Mouse (Mus musculus): ENCODE data around the gene Itga9.

The Itga9 gene

DNA sequence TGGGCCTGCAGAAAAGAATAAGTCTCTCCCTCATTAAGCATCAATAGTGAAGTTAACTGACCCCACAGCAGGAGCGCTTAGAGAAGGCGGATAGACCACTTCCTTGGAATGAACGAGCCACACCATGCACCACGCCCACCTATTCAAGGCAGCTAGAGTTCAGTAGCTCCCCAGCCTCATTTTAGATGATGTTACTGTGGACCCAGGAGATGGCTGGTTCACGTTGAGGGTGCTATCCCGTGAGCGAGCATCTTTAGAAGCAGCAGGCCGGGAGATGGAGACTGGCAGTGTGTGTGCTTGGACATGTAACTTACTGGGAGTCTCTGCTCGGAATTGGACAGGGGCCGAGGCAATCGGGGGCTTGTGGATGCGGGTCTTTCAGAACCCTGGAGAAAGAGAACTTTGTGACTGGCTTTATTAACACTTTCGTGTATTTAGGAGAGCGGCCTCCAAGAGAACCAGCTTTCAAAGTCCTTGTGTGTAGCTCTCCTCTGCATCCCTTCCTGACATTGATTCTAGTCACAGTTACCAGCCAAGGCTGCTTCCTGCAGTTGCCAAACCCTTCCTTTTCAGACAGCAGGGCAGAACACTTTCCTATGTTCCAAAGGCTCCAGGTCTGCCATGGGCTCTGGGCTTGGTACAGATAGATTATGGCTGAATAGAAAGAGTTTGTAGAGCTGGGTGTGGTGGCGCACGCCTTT, 1.4 kb downstream of the Itga9 start:
- no peak for DNase-seq (ENCODE audit: low spot score)

DNA sequence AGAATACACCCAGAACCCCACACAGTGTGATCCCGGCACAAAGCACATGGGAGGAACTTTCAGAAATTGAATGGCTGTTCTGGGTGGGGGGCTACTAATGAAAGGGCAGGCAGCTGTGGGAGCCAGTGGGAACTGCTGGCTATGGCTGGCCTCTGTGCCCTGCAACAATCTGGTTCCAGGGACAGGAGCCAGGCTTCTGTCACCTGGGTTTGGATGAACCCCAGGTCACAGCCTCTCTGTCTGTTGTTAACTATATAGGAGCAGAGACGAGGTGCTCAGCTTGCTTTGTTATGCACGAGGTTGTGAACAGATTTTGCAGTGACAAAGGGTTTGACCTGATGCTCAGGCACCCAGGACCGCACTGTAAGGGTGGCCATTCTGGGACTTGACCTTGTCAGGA, 2.1 kb downstream of the Itga9 start:
- DNase-seq (ENCODE audit: low spot score): no peak

DNA sequence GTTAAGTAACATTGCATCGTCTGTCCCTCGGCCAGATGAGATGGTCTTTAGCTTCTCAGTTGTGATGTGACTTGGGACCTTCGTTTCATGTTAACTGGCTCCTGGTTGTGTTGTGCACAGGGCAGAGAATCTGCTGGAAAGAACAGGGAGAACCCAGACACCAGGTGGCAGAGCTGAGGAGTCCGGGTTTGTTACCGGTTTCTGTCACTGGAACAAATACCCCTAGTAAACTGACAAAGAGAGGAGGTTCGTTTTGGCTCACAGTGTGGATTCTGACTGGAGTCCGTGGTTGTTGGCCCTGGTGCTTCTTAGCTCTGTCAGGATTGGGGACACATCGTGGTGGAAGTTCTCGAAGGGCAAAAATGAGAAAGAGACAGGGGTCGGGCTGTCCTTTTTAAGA, 3.6 kb downstream of the Itga9 start:
- DNase-seq (ENCODE audit: low spot score): peak; percentile 16

DNA sequence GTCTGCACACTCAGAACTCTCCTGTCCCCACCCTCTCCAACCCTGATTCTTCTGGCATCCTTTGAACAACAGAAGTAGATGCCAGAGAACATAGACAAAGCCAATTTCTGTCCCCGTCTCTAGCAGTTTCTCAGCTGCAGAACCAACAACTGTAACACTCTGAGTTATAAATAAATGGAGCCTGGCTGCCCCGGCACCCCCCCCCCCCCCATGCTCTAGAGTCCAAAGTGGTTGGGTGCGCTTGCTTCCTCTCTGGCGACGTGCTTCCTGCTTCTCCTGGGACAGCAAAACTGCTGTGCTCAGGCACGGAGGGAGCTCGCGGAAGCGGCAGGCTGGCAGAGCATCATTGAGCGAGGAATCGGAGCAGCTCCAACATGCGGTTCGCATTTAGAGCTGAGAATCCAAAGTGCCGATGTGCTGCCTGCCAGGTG, 4.6 kb downstream of the Itga9 start:
- DNase-seq (ENCODE audit: low spot score): no peak

DNA sequence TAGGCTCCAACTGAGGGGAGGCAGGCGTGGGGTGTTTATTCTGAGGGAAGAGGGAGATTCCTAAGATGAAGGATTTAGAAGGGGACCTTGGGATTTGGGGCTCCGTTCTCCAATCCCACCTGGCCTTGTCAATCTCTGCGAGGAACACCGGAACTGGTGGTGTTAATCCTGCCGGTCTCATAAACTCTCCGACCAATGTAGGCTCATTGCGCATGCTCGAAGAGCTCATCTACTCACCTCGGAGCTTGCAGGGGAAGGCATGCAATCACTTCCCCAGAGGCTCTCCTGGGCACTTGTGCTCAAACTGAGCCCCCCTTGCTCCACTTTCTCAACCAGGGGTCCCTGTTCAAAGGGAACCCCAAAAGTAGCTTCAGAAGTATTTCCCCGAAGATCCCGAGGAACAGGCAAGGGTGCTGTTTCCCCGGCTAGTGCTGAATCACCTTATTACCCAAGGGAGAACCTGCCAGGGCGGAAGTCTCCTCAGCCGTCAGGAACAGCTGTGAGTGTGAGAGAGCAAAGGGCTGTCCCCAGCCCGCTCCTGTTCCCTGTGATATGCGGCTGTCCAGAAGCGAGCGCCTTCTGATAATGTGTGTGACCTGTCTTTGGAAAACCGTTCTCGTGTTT, 5.6 kb downstream of the Itga9 start:
- no peak for DNase-seq (ENCODE audit: low spot score)

DNA sequence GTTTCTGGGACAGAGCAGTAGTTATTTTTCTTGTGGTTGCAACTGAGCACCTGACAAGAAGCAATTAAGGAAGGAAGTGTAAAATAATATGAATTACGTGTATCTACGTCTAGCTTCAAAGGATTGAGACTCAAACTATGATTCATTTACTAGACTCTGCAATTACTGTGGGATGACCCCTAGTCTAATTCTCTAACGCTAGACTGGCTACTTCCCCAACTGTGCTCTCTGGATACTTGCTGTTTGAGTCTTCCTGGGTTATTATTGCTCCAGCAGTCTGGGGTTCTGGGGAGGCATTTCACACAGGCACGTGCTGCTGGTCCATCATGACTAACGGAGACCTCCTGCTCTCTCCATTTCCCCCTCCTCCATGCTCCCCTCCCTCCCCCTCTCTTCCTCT, 10.7 kb downstream of the Itga9 start:
- DNase-seq (ENCODE audit: low spot score): no peak

DNA sequence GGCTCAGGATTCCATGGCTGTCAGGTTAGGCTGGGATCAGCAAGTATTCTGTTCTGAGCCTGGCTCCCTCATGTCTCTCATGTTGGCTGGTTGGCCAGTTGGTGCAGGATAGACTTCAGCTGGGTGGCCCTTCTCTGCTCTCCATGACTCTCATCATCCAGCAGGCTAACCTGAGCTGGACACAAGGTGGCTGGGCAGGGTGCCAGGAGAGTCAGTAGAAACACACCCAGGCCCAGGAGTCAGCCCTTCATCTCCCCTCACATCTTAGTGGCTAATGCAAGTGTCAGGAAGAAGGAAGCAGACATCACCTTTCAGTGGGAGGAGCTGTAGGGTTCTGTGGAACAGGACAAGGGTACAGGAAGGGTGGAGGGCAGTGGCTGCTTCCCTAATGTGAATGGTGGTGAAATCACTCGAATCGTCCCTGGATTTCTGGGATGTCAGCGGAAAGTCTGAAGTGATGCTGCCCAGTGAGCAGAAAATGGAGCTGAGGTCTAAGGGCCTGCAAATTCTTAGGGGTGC, 12.3 kb downstream of the Itga9 start:
- no peak for DNase-seq (ENCODE audit: low spot score)

DNA sequence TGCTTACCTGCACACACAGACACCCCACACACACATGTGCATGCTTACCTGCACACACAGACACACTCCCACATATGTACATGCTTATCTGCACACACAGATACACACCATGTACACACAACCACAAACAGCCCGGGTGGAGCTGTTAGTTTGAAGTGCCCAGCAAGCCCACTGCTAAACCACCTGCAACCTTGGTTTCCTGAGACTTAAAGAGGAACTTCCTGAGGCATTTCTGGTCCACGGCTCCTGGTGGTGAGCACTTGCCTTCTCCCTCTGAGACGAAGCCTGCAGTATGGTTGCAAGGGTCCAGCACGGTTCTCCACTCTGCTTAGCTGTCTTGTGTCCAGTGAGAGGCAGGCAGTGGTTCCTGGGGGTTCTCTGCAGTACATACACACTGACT, 14.3 kb downstream of the Itga9 start:
- no peak for DNase-seq (ENCODE audit: low spot score)

DNA sequence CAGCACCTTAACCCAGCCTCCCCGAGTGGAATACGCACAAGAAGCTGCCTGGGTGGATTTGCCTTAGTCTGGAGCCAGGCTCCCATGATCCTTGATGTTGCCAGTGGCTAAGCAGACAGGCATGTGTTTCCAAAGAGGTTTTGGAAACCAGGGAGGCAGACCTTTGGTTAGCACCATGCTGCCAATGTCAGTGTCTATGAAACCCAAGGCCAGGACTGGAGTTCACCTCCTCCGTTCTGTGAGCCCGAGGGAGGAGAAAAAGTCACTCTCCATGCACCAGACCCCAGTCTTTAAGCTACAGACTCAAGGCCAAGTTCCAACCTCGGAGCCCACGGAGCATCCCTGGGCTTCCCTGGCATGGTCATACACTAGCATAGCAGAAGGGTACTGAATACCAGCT, 15.2 kb downstream of the Itga9 start:
- DNase-seq (ENCODE audit: low spot score): no peak

DNA sequence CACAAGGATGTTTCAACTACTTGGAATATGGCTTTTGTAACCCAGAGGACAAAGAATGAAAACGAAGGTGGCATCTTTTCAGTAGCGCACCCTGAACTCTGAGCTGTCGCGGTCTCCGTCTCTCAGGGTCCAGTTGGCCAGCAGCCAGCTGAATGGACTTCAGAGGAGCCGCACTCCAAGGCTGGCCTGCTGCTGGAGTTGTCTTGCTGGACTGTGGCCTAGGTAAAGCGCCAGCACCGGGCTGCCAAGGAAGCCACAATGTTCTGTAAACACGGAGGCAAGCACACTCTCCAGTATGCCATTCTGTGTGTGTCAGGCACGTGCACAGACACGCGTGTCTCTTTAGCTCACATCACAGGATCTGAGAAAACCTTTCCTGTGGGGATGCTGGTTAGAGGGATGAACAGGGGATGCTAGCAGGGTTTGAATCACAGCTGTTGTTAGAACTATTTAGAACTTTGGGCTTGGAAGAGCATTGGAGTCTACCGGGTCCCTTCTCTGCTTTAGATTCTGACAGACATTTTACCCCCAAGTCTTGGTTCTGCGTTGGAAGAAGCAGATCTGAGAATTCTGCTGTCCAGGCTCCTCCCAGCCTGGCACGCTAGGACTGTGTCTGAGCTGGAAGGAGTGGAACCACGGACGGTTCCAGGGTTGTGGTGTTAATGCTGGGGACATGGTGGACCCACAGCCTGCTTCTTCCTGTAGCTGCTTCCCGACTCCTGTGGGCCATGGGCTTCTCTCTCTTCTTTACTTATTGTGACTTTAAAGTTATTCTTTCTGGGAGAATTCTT, 16.1 kb downstream of the Itga9 start:
- peak; percentile 25 for DNase-seq (ENCODE audit: low spot score)

DNA sequence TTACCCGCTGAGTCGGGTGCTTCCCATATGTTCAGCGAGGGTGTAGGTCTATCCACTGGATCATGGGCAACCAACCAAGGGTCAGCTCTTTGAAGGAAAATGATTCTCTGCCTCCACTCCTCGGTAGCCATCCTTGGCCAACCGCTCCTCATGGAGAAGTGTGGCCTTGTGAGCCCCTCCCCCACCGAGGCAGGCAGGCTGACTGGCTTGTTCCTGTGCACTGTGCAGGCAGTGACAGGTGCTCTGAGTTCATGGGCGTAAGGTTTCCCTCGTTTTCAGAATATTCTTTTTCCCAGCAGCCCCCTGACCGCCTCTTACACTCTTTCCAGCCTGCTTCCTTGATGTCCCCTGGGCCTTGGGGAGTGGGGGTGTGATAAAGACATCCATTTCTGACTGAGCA, 17.0 kb downstream of the Itga9 start:
- DNase-seq (ENCODE audit: low spot score): no peak

DNA sequence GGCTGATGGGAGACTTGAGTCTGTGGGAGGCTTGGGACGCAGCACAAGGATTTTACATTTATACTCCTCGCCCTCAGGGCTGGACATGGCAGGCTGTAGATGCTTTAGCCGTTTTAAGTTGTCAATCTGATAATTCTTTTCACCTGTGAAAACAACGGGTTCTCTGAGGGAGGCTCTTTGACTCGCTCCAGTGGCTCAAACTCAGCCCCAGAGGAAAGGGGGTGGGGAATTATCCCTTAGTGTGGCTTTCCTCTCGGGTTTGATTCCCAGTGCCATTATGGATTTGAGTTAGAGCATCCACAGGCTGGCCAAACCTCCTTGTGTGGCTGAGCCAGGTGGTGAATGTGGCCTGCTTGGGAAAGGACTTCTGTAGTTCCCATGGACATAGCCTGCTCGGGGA, 17.7 kb downstream of the Itga9 start:
- no peak for DNase-seq (ENCODE audit: low spot score)

DNA sequence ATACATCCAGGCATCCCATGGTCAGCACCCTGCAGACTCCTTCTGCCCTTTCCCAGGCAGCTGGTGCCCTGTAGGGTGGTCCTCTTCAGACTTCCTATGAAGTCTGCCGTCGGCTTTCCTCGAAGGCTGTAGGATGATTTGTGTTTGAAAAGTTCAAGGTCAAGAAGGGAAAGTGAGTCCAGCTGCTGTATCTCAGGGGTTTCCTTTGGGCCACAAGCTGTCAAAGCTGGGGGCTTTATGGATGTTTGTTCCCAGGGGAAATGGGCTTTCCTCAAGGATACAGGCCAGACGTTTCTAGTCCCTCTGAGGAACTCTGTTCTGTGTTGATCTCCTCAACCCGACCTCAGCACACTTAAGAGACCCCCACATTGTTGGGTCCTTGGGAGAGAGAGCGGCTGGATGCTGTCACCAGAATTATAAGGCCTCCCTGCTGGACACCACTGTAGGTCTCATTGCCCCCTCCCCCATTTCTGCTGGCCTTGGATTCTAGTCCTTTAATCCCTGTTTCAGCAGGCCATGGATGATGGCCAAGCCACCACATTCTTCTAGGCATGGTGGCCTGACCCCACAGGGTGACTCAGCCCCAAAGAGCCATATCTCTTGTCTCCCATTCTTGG, 23.4 kb downstream of the Itga9 start:
- DNase-seq (ENCODE audit: low spot score): no peak

DNA sequence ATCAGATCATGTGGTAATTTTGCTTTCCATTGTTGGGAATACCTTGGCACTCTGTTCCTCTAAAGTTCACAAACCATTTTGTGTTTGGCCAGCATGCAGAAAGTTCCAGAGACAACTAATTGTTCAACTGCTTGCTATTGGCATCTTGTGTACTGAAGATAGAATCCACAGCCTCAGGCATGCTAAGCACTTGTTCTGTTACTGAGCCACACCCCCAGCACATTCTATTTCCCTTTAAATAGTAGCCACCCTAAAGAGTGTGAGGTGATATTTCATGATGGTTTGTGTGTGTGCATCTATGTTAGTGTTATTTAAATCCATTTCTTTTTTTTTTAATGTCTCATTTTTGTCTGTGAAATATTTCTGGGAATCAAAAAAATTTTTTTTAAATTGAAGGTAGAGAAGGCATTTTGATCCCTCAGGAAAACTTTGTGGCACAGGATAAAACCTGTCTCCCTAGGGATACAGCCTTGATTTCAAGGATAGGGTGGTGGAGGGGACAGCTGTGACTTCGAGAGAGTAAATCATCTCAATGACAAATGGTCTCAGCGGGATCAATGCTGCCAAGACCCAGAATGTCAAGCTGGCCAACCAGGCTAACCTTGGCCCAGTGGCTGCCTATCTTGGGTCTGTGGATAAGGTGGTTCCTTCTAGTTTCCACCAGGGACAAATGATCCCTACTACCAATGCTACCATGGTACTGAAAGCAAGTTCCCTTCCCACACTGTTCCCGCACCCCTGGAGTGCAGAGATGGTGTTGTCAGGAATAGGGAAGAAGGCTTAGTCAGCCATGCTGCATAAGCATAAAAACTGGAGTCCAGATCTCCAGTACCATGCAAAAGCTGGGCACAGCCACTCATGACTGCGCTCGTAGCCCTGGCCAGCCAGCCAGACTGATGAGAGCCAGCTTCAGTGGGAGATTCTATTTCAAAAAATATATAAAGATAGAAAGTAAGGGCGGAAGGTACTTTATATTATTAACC, 25.6 kb downstream of the Itga9 start:
- DNase-seq (ENCODE audit: low spot score): no peak

DNA sequence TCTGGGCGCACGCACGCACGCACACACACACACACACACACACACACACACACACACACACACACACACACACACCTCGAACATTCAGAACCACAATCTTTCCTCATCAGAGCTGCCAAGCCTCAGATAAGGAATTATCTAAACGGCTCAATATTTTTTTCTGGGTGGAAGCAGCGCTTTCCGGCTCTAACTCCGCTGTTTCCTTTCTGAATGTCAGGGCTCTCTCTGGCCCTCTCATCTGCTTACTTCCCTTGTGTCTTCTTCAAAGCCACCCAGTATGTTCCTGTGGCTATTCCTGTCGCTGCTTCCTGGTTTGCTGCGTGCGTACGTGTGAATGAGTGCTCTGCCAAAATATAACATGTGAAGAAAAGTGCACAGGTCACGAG, 26.3 kb downstream of the Itga9 start:
- no peak for DNase-seq (ENCODE audit: low spot score)

DNA sequence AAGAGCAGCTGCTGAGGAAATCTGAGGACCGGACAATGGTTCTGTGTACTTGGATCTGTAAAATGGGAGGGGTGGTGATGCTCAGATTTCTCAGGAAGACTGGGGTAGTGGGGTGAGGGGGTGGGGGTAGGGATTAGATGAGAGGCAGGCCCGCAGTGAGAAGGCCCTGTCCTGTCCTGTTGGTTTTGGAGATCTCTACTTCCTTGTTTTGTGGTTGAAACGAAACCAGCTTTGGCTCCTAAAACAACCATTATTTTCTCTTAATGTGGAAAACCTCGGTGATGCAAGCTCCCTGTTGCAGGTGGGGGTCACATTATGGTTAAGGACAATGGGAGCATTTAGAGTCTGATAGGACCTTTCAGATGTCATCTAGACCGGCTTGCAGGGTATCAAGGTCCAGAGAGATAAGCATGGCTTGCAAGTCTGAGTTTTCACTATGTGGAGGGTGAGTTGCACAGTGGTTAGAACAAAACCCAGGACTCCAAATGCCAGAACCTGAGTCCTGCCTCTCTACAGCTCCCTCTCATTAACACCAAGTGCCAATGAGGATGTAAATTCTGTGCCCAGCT, 32.2 kb downstream of the Itga9 start:
- DNase-seq (ENCODE audit: low spot score): no peak

DNA sequence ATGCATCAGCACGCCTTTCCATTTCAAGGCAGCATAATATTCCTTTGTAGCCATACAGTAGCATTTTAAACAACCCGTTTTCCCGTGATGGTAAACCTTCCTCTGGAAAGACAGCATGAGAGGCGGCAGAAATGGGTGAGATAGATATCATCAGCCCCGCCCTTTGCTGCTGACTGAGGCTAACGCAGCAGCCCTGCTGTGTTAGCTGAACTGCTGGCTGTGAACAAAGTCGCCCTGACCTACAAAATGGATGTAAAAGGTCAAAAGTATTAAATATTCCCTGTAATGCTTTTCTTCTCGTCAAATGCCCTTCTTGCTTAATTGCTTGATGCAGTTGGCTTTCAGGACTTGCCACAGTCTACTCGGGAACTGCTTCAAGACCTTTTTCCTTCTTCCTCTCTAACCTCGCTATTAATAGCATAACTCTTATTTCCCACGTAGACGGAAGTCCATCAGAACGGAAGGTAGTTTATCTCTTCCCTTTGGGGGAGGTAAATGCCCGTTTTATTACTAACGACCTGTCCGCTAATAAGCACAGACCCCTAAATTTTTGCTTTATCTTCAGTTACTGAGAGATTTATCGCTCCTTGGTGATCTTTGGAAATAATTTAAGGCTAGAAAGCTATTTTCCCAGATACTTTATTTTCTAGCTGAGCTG, 39.3 kb downstream of the Itga9 start:
- DNase-seq (ENCODE audit: low spot score): no peak

DNA sequence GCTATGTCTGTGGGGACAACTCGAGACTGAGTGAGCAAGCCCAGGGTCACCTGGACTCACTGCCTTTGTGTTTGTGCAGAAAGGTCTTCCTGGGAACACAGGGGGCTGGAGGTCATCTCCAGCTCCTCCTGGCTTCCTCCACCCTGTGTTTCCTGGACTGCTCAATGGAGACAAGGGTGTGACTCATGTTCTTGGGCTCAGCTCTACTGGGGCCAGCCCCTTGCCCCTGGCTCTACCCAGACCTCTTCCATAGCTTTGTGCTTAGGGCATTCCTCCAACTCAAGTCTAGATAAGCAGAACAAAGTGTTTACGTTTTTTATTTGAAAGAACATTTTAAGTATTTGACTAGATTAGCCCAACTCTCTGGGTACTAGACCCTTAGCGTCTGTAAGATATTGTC, 41.0 kb downstream of the Itga9 start:
- DNase-seq (ENCODE audit: low spot score): no peak

DNA sequence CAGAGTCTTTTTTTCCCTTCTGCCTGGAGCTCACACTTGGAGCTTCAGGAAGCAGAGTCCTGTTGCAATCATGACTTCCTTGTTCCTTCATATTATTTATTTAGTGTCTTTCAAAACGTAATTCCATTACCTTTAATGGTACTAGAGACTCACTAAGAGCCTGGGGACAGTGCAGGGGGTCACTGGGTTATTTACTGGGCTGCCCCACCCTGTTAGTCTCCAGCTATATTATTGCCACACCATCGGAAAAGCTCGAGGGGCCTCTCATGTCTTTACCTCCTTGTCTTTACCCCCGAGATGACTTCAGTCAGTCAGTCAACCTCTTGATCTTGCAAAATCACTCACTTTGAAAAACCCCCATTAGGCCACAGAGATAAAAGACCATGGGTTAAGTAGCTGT, 44.5 kb downstream of the Itga9 start:
- DNase-seq (ENCODE audit: low spot score): no peak

DNA sequence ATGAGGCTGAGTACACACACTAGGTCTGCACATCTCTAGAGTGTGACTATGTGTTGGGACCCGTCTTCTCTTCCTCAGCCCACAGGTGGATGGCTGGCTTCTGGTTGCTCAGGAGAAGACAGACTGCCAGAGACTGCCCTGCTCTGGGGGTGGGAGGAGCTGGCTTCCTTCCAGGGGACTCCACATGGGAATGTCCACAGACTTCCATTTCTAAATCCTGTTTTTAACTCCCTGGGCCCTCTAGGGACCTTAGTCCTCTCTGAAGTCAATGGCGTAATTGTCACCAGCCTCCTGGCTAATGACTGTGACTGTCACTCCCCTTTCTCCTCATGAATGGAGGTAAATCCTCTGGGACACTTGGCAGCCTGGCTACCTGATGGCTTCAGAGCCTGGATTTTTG, 45.4 kb downstream of the Itga9 start:
- DNase-seq (ENCODE audit: low spot score): no peak

DNA sequence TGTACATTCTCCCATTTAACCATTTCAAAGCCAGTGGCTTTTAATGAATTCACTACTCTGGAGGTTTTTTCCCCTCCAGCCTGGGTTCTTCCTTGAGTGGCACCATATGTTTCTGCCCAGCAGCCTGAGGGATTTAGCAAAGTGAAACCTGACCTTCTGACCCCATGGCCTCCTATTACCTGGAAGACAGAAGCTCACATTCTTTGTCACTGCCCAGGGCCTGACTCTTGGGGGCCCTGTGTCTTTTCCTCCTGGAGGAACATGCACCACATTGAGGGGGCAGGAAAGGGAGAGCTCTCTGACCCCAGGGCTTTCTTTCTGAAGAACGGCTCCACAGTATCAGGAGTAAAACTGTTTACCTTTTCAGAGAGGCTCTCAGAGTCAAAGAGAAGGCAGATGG, 46.9 kb downstream of the Itga9 start:
- no peak for DNase-seq (ENCODE audit: low spot score)

Measured in testis, postnatal 14 days (tissue).